Mouse (Mus musculus) kidney, embryonic 15.5 days (tissue): ENCODE results near the gene Hira. TPM values are rescaled to one million over a fixed set of nuclear protein-coding genes. Genes with fewer than 3 reads are reported as not detected.
A peak's percentile ranks its signal among the peaks of the same experiment; 100 is the strongest.
"Not testable (repeated sequence)": the region's sequence is repeated elsewhere in the genome, so short reads cannot be mapped to it uniquely, and the experiment has no call there.

ENCODE experiments used
- ATAC-seq: fragments of 200-750 bp; cut with Nextera tagmentation; replicated peaks from 2 replicates; pipeline ENCODE4 v1.8.0; 2017; ENCODE audit warnings: moderate TSS enrichment; ENCODE audit not compliant: low FRiP score
- H3K27ac ChIP-seq: fragments of 300-500 bp; sonication (generic); 2 replicates; pipeline ENCODE4 v1.5.1; 2015; ENCODE audit warnings: mild to moderate bottlenecking, inconsistent platforms
- H3K27me3 ChIP-seq: fragments of 300-500 bp; sonication (generic); 2 replicates; pipeline ENCODE4 v1.6.1; 2015; ENCODE audit warnings: inconsistent platforms
- H3K36me3 ChIP-seq: fragments of 300-500 bp; sonication (generic); 2 replicates; pipeline ENCODE4 v1.6.1; 2015; ENCODE audit warnings: inconsistent platforms
- H3K4me1 ChIP-seq: fragments of 300-500 bp; sonication (generic); 2 replicates; pipeline ENCODE4 v1.6.1; 2015; ENCODE audit warnings: inconsistent platforms
- H3K4me2 ChIP-seq: fragments of 300-500 bp; sonication (generic); 2 replicates; pipeline ENCODE4 v1.6.1; 2015; ENCODE audit warnings: moderate library complexity, mild to moderate bottlenecking, inconsistent platforms
- H3K4me3 ChIP-seq: fragments of 300-500 bp; sonication (generic); replicated peaks from 2 replicates; pipeline ENCODE4 v1.5.1; 2015; ENCODE audit warnings: mild to moderate bottlenecking, inconsistent platforms
- H3K9ac ChIP-seq: fragments of 300-500 bp; sonication (generic); 2 replicates; pipeline ENCODE4 v1.6.1; 2015; ENCODE audit warnings: mild to moderate bottlenecking, inconsistent platforms
- H3K9me3 ChIP-seq: fragments of 300-500 bp; sonication (generic); replicated peaks from 2 replicates; pipeline ENCODE4 v1.6.1; 2016; ENCODE audit warnings: inconsistent platforms
- WGBS: fragments of 180-500 bp; shearing (Covaris S2); methylation state at CpG from one replicate; pipeline ENCODE4 v1.1.7; 2015; ENCODE audit warnings: mixed read lengths; 5-methylcytosine and 5-hydroxymethylcytosine counted together
- polyA plus RNA-seq: library from polyadenylated mRNA; unstranded; fragments of >200 nt; fragmentation: Nextera tagmentation; extraction: Ambion mirVana; gene quantifications from 2 replicates; pipeline ENCODE4 v1.2.1, GENCODE M21; 2015

The Hira gene
- polyA plus RNA-seq = 14.6 and 15.6 TPM in 2 replicates

GRCm38 (mm10) chr16:18876442-18877308 lies at the start of gene Hira, which contains the start of gene Mrpl40:
Hira (plus strand) TSS chr16:18877037.
Mrpl40 (minus strand) TSS chr16:18876862.
- H3K9ac ChIP-seq = peak within 1 kb of the TSS; percentile 96
- no peaks in the 10 kb centered on the region for H3K27me3 ChIP-seq
- peak within 1 kb of the TSS; percentile 97 for H3K27ac ChIP-seq
- peaks cover 58% of the 10 kb centered on the region for H3K36me3 ChIP-seq
- peak within 1 kb of the TSS; percentile 86 for H3K4me3 ChIP-seq
- no peaks in the 10 kb centered on the region for H3K9me3 ChIP-seq
- ATAC-seq = peak; percentile 96
- H3K4me2 ChIP-seq = peak within 1 kb of the TSS; percentile 80
- WGBS = under 1% methylated on average over 91 of the region's 93 CpGs
- H3K4me1 ChIP-seq = peaks cover 28% of the 10 kb centered on the region

GRCm38 (mm10) chr16:18828630-18829029 lies 48.2 kb upstream of the Hira start:
- H3K36me3 ChIP-seq = peaks cover 99% of the 10 kb centered on the region
- H3K9me3 ChIP-seq = no peaks in the 10 kb centered on the region
- no peak overlapping the region for H3K4me3 ChIP-seq
- 93% methylated on average over 3 of the region's 3 CpGs for WGBS
- no peak overlapping the region for H3K4me2 ChIP-seq
- H3K4me1 ChIP-seq = no peaks in the 10 kb centered on the region
- H3K9ac ChIP-seq = no peak overlapping the region
- no peak for ATAC-seq
- no peaks in the 10 kb centered on the region for H3K27me3 ChIP-seq
- no peak overlapping the region for H3K27ac ChIP-seq

GRCm38 (mm10) chr16:18829102-18829501 lies 47.7 kb upstream of the Hira start:
- 85% methylated on average over 6 of the region's 6 CpGs for WGBS
- no peak for ATAC-seq
- H3K4me3 ChIP-seq = no peak overlapping the region
- H3K4me1 ChIP-seq = no peaks in the 10 kb centered on the region
- no peak overlapping the region for H3K4me2 ChIP-seq
- no peaks in the 10 kb centered on the region for H3K9me3 ChIP-seq
- H3K27me3 ChIP-seq = no peaks in the 10 kb centered on the region
- peaks cover 99% of the 10 kb centered on the region for H3K36me3 ChIP-seq
- no peak overlapping the region for H3K27ac ChIP-seq
- H3K9ac ChIP-seq = no peak overlapping the region

- no peaks in the 10 kb centered on the region for H3K9me3 ChIP-seq
- no peak overlapping the region for H3K9ac ChIP-seq
- H3K4me3 ChIP-seq = no peak overlapping the region
- H3K27ac ChIP-seq = no peak overlapping the region
- H3K4me1 ChIP-seq = peaks cover 4% of the 10 kb centered on the region; the same call in 1 of the 2 replicates
- ATAC-seq = no peak
- 78% methylated on average over 2 of the region's 2 CpGs for WGBS
- H3K4me2 ChIP-seq = no peak overlapping the region
- H3K27me3 ChIP-seq = no peaks in the 10 kb centered on the region
- peaks cover 69% of the 10 kb centered on the region for H3K36me3 ChIP-seq
These were observed 43.4 kb upstream of the Hira start for GRCm38 (mm10) chr16:18833486-18833885.

- Histone ChIP-seq H3K27ac (no peak overlapping the region), H3K4me3 (peak overlapping the region; percentile 84), H3K9me3 (no peaks in the 10 kb centered on the region), H3K36me3 (peaks cover 52% of the 10 kb centered on the region), H3K4me2 (peak overlapping the region; percentile 68), H3K27me3 (no peaks in the 10 kb centered on the region), H3K9ac (no peak overlapping the region), H3K4me1 (peaks cover 4% of the 10 kb centered on the region; the same call in 1 of the 2 replicates)
- ATAC-seq = peak; percentile 52
- 28% methylated on average over 3 of the region's 3 CpGs for WGBS
These were observed 40.8 kb upstream of the Hira start for GRCm38 (mm10) chr16:18836073-18836467.

- peak; percentile 98 for ATAC-seq
- Histone ChIP-seq H3K4me3 (peak within 1 kb of the TSS; percentile 84), H3K9ac (peak within 1 kb of the TSS; percentile 77), H3K36me3 (peaks cover 47% of the 10 kb centered on the region), H3K27me3 (no peaks in the 10 kb centered on the region), H3K4me1 (peaks cover 4% of the 10 kb centered on the region; the same call in 1 of the 2 replicates), H3K27ac (peak within 1 kb of the TSS; percentile 73; the same call in 1 of the 2 replicates), H3K4me2 (peak within 1 kb of the TSS; percentile 68), H3K9me3 (no peaks in the 10 kb centered on the region)
- WGBS = under 1% methylated on average over 46 of the region's 46 CpGs
These were observed 40.2 kb upstream of the Hira start, which contains the start of the genes 2510002D24Rik and Gm28539 for GRCm38 (mm10) chr16:18836468-18837208. 2510002D24Rik (plus strand) TSS chr16:18836578. Gm28539 (plus strand) TSS chr16:18836584.

GRCm38 (mm10) chr16:18838346-18838745 lies 38.5 kb upstream of the Hira start:
- no peak for ATAC-seq
- Histone ChIP-seq H3K4me3 (no peak overlapping the region), H3K27ac (no peak overlapping the region), H3K4me1 (peaks cover 4% of the 10 kb centered on the region; the same call in 1 of the 2 replicates), H3K36me3 (peaks cover 30% of the 10 kb centered on the region), H3K4me2 (no peak overlapping the region), H3K9ac (no peak overlapping the region), H3K9me3 (no peaks in the 10 kb centered on the region), H3K27me3 (no peaks in the 10 kb centered on the region)
- WGBS = 94% methylated on average over 4 of the region's 4 CpGs

- Histone ChIP-seq H3K4me3 (no peak overlapping the region), H3K27ac (no peak overlapping the region), H3K36me3 (no peaks in the 10 kb centered on the region), H3K4me1 (no peaks in the 10 kb centered on the region), H3K9ac (no peak overlapping the region), H3K4me2 (no peak overlapping the region), H3K27me3 (no peaks in the 10 kb centered on the region), H3K9me3 (no peaks in the 10 kb centered on the region)
- no peak for ATAC-seq
- WGBS = 90% methylated on average over 15 of the region's 15 CpGs
These were observed 30.5 kb upstream of the Hira start for GRCm38 (mm10) chr16:18846301-18846820.

GRCm38 (mm10) chr16:18849521-18850190 lies 27.2 kb upstream of the Hira start:
- H3K4me3 ChIP-seq, H3K4me1 ChIP-seq, ATAC-seq, H3K27me3 ChIP-seq, H3K9me3 ChIP-seq, H3K36me3 ChIP-seq, H3K4me2 ChIP-seq, H3K9ac ChIP-seq, H3K27ac ChIP-seq: not testable (repeated sequence)
- WGBS = 93% methylated on average over 14 of the region's 17 CpGs

GRCm38 (mm10) chr16:18858551-18858950 lies 18.3 kb upstream of the Hira start:
- Histone ChIP-seq H3K9ac (no peak overlapping the region), H3K4me1 (no peaks in the 10 kb centered on the region), H3K4me2 (no peak overlapping the region), H3K4me3 (no peak overlapping the region), H3K27ac (no peak overlapping the region), H3K36me3 (no peaks in the 10 kb centered on the region), H3K27me3 (no peaks in the 10 kb centered on the region), H3K9me3 (no peaks in the 10 kb centered on the region; the same call in 1 of the 2 replicates)
- ATAC-seq = no peak

- no peaks in the 10 kb centered on the region for H3K4me1 ChIP-seq
- no peak overlapping the region for H3K9ac ChIP-seq
- H3K36me3 ChIP-seq = no peaks in the 10 kb centered on the region
- ATAC-seq = no peak
- no peak overlapping the region for H3K27ac ChIP-seq
- no peaks in the 10 kb centered on the region for H3K27me3 ChIP-seq
- WGBS = 81% methylated on average over 1 of the region's 1 CpGs
- H3K9me3 ChIP-seq = no peaks in the 10 kb centered on the region; the same call in 1 of the 2 replicates
- H3K4me3 ChIP-seq = no peak overlapping the region
- no peak overlapping the region for H3K4me2 ChIP-seq
These were observed 16.7 kb upstream of the Hira start for GRCm38 (mm10) chr16:18860186-18860585.
